Mouse (Mus musculus) lung, adult 2 months (tissue): ENCODE results near the gene Anapc2. TPM values are rescaled to one million over a fixed set of nuclear protein-coding genes. Genes with fewer than 3 reads are reported as not detected.

Source experiments
- DNase-seq: peaks from one replicate; pipeline ENCODE4 v3.0.0; 2022
- H3K4me1 ChIP-seq: fragments of 200-500 bp; 2 replicates; pipeline ENCODE4 v1.6.1; 2011; ENCODE audit warnings: low read length; ENCODE audit not compliant: control insufficient read depth, insufficient read depth
- H3K4me3 ChIP-seq: fragments of 200-500 bp; replicated peaks from 2 replicates; pipeline ENCODE3; 2011; ENCODE audit warnings: low read depth, mild to moderate bottlenecking, control low read depth, low read length; ENCODE audit errors: extremely low read depth
- CTCF ChIP-seq: fragments of 200-500 bp; IDR thresholded peaks from 2 replicates; pipeline ENCODE4 v1.5.1; 2011; ENCODE audit warnings: mild to moderate bottlenecking, low read length, control low read depth; ENCODE audit not compliant: insufficient read depth
- POLR2A ChIP-seq: fragments of 200-500 bp; IDR thresholded peaks from 2 replicates; pipeline ENCODE4 v1.6.1; 2011; ENCODE audit warnings: low read depth, mild to moderate bottlenecking, control low read depth, low read length, borderline replicate concordance; ENCODE audit errors: extremely low read depth
- WGBS: fragments of 180-500 bp; shearing (Covaris S2); methylation state at CpG from one replicate; pipeline ENCODE4 v1.1.7; 2018; 5-methylcytosine and 5-hydroxymethylcytosine counted together
- polyA plus RNA-seq: library from polyadenylated mRNA; depleted of rRNA; stranded (reverse); fragments of >200 nt; gene quantifications from 2 replicates; pipeline ENCODE4 v1.2.3, GENCODE M21; 2012; rRNA removed

The Anapc2 gene
- polyA plus RNA-seq, 1 experiment = 133 TPM

GRCm38 (mm10) chr2:25333569-25333968, 61.3 kb downstream of the Anapc2 start:
- Histone ChIP-seq H3K4me3 (no peak overlapping the region), H3K4me1 (peaks cover 7% of the 10 kb centered on the region; the same call in 1 of the 2 replicates)
- 86% methylated on average over 2 of the region's 2 CpGs for WGBS
- no peak for DNase-seq
- TF ChIP-seq POLR2A = no peak
- no peak for TF ChIP-seq CTCF

Other genes with a start within 250 kb of the Anapc2 start
- gene Nsmf, start 218.1 kb upstream of the Anapc2 start, polyA plus RNA-seq = 124 and 135 TPM in 2 replicates
- gene Entpd8, start 192.2 kb upstream of the Anapc2 start, polyA plus RNA-seq = 2.0 and 2.6 TPM in 2 replicates
- gene Noxa1, start 177.3 kb upstream of the Anapc2 start, polyA plus RNA-seq = 2.1 and 2.4 TPM in 2 replicates
- 46.0 and 69.2 TPM in 2 replicates for gene Nrarp, start 91.7 kb upstream of the Anapc2 start, polyA plus RNA-seq
- gene Tor4a, start 75.6 kb upstream of the Anapc2 start, polyA plus RNA-seq = 52.8 and 54.9 TPM in 2 replicates
- gene Nelfb, start 61.0 kb upstream of the Anapc2 start, polyA plus RNA-seq = 58.0 and 94.5 TPM in 2 replicates
- not detected in 2 replicates for gene Stpg3, start 57.8 kb upstream of the Anapc2 start, polyA plus RNA-seq
- gene Fam166a, start 53.7 kb upstream of the Anapc2 start, polyA plus RNA-seq = 0.17 TPM in 1 of 2 replicates, not detected in the other
- 490 and 623 TPM in 2 replicates for gene Tubb4b, start 47.8 kb upstream of the Anapc2 start, polyA plus RNA-seq
- gene Slc34a3, start 38.1 kb upstream of the Anapc2 start, polyA plus RNA-seq = not detected in 2 replicates
- gene Rnf224, start 35.7 kb upstream of the Anapc2 start, polyA plus RNA-seq = 0.76 TPM in 1 of 2 replicates, not detected in the other
- 14.1 and 28.6 TPM in 2 replicates for gene Rnf208, start 30.2 kb upstream of the Anapc2 start, polyA plus RNA-seq
- 120 TPM in 1 of 2 replicates, not detected in the other for gene Cysrt1, start 30.0 kb upstream of the Anapc2 start, polyA plus RNA-seq
- gene AL732309.1, start 25.6 kb upstream of the Anapc2 start, polyA plus RNA-seq = 15.0 and 20.9 TPM in 2 replicates
- 53.5 and 54.5 TPM in 2 replicates for gene Tmem203, start 17.0 kb upstream of the Anapc2 start, polyA plus RNA-seq
- gene Tprn, start 9.9 kb upstream of the Anapc2 start, polyA plus RNA-seq = 17.4 and 24.3 TPM in 2 replicates
- 41.6 and 49.5 TPM in 2 replicates for gene Ssna1, start within 50 bp of the Anapc2 start, polyA plus RNA-seq
- gene Tmem210, start 15.7 kb downstream of the Anapc2 start, polyA plus RNA-seq = 0.40 TPM in 1 of 2 replicates, not detected in the other
- gene Lrrc26, start 17.4 kb downstream of the Anapc2 start, polyA plus RNA-seq = 52.8 and 59.6 TPM in 2 replicates
- gene Grin1, start 46.7 kb downstream of the Anapc2 start, polyA plus RNA-seq = 0.46 and 0.52 TPM in 2 replicates
- 14.4 and 18.1 TPM in 2 replicates for gene Man1b1, start 59.9 kb downstream of the Anapc2 start, polyA plus RNA-seq
- 33.6 and 36.4 TPM in 2 replicates for gene Dpp7, start 83.9 kb downstream of the Anapc2 start, polyA plus RNA-seq
- 59.5 and 65.3 TPM in 2 replicates for gene Uap1l1, start 93.2 kb downstream of the Anapc2 start, polyA plus RNA-seq
- 5.5 and 6.3 TPM in 2 replicates for gene Sapcd2, start 99.8 kb downstream of the Anapc2 start, polyA plus RNA-seq
- gene Entpd2, start 123.4 kb downstream of the Anapc2 start, polyA plus RNA-seq = 18.4 and 18.6 TPM in 2 replicates
- gene Npdc1, start 126.9 kb downstream of the Anapc2 start, polyA plus RNA-seq = 166 and 185 TPM in 2 replicates
- gene Fut7, start 150.8 kb downstream of the Anapc2 start, polyA plus RNA-seq = 2.1 and 3.0 TPM in 2 replicates
- gene Abca2, start 156.2 kb downstream of the Anapc2 start, polyA plus RNA-seq = 52.4 and 61.5 TPM in 2 replicates
- gene Clic3, start 184.4 kb downstream of the Anapc2 start, polyA plus RNA-seq = 1,602 and 1,847 TPM in 2 replicates
- gene Paxx, start 188.6 kb downstream of the Anapc2 start, polyA plus RNA-seq = 74.6 and 76.0 TPM in 2 replicates
- 0.62 and 0.80 TPM in 2 replicates for gene Ptgds, start 197.6 kb downstream of the Anapc2 start, polyA plus RNA-seq
- gene Lcn12, start 221.4 kb downstream of the Anapc2 start, polyA plus RNA-seq = not detected in 2 replicates
- 23.1 and 37.4 TPM in 2 replicates for gene Fbxw5, start 228.3 kb downstream of the Anapc2 start, polyA plus RNA-seq
- 2.5 and 2.7 TPM in 2 replicates for gene C8g, start 229.2 kb downstream of the Anapc2 start, polyA plus RNA-seq